Mouse (Mus musculus): ENCODE measurements at regions not wholly inside any gene's neighbourhood (a gene's known extent, or its start where the extent isn't known, plus 50 kb on each side); places are given as distances from the start of the nearest gene placed in this dataset.
"Not testable (repeated sequence)": the region's sequence is repeated elsewhere in the genome, so short reads cannot be mapped to it uniquely, and the experiment has no call there.

- ChIA-PET CTCF (no interaction called here), POLR2A (no interaction called here)
Observed at GRCm38 (mm10) chr1:47646681-47647080, 754.0 kb upstream of the Slc39a10 start.

DNA sequence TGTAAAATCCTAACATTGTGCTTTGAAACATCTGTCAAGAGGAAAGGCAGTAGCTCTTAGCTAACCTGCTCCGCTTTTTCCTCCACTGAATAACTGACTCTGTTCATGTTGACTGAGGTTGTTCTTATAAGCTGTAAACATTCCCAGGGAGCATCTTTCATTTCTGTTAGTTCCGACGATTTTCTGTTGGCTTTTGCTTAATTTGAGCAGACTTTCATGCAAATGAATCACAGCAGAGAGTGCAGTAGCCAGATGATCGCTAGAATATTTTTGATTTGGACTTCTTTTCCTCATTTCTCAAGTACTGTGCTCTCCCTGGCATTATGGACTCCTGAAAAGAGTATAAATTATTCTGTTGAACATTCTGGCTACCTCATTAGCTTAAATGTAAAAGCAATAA lies 713.9 kb upstream of the Slc39a10 start:
- CTCF ChIA-PET = no interaction called here
- POLR2A ChIA-PET = no interaction called here

GRCm38 (mm10) chr1:47603989-47604360 lies 711.3 kb upstream of the Slc39a10 start:
- ChIA-PET CTCF (interaction anchor here in 1 of 4 experiments (0.6 kb wide), 1 partner anchor 655 kb away, joined by 3 read pairs; no protein-coding TSS in a partner anchor), POLR2A (no interaction called here)

DNA sequence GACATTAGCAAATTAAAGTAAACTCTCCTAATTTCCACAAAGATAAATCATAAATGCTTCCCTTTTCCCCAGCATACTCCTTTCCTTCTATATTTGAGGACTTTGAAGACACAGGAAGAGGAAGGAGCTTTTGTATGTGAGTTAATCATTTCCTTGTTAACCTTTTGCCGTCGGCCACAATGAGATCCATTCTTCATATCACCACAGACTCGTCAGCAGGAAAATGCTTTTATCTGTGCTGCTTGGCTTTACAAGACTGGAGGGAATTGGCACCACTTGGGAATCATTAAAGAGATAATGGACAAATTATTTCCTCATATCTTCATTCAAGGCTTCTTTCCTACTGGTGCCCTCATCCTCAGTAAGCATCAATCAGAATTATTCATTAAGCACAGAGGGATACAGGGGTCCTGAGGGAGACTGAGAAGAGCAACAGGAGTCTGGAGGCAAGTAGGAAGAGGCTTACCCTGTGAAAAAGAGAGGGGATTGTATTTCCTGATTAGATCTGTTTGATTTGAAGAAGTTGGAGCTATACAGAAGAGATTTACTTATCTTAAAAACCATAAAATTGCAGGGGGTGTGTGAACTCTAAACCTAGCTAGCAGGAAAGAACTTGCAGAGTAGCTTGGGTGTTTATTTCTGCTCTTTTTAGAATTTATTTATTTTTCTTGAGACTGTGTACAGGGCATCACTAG lies 710.8 kb upstream of the Slc39a10 start:
- CTCF ChIA-PET = no interaction called here
- POLR2A ChIA-PET = no interaction called here

DNA sequence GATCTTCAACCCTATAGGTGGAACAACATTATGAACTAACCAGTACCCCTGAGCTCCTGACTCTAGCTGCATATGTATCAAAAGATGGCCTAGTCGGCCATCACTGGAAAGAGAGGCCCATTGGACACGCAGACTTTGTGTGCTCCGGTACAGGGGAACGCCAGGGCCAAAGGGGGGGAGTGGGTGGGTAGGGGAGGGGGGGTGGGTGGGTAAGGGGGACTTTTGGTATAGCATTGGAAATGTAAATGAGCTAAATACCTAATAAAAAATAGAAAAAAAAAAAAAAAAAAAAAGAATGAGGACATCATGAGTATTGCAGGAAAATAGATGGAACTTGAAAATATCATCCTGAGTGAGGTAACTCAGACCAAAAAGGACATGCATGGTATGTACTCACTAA lies 701.0 kb upstream of the Slc39a10 start:
- CTCF ChIA-PET = interaction anchor here in 1 of 4 experiments (0.7 kb wide), 1 partner anchor 25 kb away, joined by 8 read pairs; no protein-coding TSS in a partner anchor
- POLR2A ChIA-PET = not testable (repeated sequence)

GRCm38 (mm10) chr1:47545606-47546005 lies 653.0 kb upstream of the Slc39a10 start:
- CTCF ChIA-PET = no interaction called here
- POLR2A ChIA-PET = no interaction called here

DNA sequence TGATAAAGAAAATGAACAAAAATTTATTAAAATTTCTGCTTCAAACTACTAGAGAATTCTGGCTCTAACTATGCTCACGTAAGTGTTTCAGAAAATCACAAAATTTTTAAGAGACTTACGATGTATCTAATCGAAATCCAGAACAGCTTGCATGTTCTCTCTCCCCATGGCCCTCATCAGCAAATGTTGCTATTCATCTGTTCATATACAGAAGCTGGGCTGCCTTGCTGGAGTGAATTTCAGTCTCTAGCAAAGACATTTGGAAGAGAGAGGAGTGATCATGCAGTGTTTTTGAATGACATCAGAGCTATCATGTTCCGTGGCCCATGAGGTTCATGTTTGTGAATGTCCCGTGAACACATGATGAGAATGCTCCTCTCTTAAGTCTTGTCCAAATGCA lies 618.8 kb upstream of the Slc39a10 start:
- ChIA-PET POLR2A (no interaction called here), CTCF (no interaction called here)

DNA sequence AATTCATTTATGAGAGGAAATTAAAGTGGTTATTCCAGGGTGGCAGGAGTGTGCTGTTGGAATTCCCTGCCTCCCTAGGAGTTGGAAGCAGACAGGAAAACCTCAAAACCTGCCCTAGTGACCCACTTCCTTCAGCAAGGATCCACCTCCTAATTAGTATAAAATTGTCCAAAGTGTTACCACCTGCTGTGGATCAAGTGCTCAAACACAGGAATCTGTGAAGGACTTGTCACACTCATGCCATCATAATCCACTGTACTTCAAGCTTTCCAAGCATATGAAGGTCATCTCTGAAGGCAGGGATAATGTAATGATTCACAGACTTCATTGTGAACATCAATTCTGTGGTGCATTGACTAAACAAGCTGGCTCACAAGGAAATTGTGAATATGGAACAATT lies 615.1 kb upstream of the Slc39a10 start:
- POLR2A ChIA-PET = no interaction called here
- CTCF ChIA-PET = no interaction called here

- POLR2A ChIA-PET = no interaction called here
- CTCF ChIA-PET = no interaction called here
Observed at GRCm38 (mm10) chr1:47488581-47489204, 596.0 kb upstream of the Slc39a10 start.

- CTCF ChIA-PET = no interaction called here
- POLR2A ChIA-PET = no interaction called here
Observed at GRCm38 (mm10) chr1:47486087-47486486, 593.4 kb upstream of the Slc39a10 start.

DNA sequence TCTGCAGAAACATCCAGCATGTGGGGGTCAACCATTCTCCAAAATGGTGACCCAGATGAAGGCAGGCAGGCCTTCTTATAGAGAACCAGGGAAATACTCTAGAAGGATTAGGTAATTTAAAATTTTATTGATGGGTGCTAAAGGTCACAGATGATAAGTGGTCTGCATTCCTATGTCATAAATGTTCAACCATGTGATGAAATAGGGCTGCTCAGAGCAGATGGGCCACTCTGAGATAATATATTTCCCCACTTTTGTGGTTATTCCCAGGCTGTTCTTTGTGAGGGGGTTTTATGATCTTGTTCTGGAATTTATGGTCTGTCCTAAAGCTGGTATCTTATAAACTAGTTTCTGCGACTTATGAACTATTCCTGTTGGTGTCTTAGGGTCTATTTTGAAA lies 586.4 kb upstream of the Slc39a10 start:
- POLR2A ChIA-PET = no interaction called here

DNA sequence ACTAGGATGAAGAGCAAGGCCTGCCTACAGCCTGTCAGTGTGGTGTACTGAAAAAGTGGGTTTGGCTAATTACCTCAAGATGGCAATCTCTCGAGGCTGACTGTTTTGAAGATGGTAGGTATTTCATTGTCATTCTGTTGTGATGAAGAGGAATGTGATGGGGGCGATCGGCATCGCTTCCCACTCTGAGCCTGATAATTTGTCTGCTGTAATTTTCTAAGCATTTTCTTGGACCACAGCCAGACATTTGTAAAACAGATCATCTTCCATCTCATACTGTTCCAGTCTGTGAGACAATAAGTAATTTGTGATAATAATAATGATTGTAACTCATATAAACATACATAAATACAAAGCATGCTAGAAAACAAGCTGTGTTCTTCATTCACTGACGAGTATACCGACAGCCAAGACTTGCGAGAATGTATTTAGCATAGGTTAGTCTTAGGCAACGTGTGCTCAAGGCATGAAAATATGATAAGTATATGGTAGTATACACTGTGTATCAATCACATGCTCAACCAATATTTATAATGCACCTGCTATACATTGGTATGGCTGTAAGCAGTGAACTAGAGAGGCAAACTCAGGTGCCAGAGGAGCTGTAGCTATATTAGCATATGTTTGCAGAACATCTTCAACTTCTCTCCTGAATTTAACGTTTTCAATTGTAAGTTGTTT lies 574.1 kb upstream of the Slc39a10 start:
- CTCF ChIA-PET = no interaction called here

More for the DNA sequence above, 586.4 kb upstream of the Slc39a10 start:
- CTCF ChIA-PET = no interaction called here

DNA sequence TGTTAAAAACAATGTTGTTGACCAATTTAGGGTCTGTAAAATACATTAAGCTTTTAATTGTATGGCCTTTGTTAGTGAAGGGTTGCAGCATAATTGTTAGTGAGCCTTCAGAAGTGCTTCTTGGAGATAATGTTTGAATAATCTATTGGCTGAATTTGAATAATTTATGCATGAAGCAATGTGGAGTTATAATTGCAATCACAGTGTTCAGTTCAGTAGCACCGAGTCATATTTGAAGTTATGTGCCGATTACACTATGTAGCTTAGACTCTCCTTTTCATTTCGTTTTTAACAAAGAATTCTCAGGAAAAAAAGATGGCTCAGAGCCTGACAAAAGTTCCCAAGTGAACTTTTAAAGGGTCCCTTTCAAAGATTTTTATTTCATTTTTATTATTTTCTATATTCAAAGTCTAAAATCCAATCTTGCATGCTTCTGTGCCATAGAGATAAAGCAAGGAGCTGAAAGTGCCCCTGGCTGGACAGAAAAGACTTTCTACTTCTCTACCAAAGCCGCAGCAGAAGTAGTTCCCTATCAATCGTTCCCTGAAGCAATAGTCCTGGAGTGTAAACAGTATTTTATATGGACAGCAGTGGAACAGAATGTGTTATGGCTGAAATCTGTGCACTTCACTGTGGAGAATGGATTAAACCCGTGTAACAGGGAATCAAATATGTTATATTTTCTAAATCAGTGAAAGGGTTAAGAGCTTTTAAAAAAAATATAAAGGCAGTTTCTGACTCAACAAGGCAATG lies 556.3 kb upstream of the Slc39a10 start:
- ChIA-PET POLR2A (no interaction called here), CTCF (no interaction called here)

More for the DNA sequence above, 574.1 kb upstream of the Slc39a10 start:
- POLR2A ChIA-PET = no interaction called here

GRCm38 (mm10) chr1:47448070-47448469 lies 555.4 kb upstream of the Slc39a10 start:
- ChIA-PET CTCF (no interaction called here), POLR2A (no interaction called here)

- ChIA-PET POLR2A (interaction anchor here in 1 of 4 experiments (1.0 kb wide), 1 partner anchor 592 kb away, joined by 3 read pairs; no protein-coding TSS in a partner anchor), CTCF (interaction anchor here in 1 of 4 experiments (1.2 kb wide), 1 partner anchor 594 kb away, joined by 3 read pairs; no protein-coding TSS in a partner anchor)
Observed at GRCm38 (mm10) chr1:47446021-47446420, 553.4 kb upstream of the Slc39a10 start.

DNA sequence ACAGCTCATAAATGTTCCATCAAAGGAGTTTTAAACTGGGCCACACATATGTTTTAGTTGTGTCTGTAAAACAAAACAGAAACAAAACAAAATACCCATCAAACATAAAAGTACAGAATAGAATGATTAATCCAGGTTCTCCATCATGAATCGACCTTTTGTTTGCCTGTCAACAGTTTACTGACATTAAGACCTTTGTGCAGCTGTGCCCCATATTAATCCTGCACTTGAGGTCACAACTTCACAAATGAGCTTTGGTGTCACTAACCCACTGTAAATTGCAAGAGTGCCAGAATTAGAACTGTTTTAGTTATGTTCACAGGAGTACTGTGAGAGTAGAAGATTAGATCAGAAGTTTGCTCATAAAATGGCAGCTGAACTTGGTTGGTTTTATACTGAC lies 540.2 kb upstream of the Slc39a10 start:
- ChIA-PET POLR2A (no interaction called here), CTCF (no interaction called here)

- POLR2A ChIA-PET = no interaction called here
- CTCF ChIA-PET = no interaction called here
Observed at GRCm38 (mm10) chr1:47405164-47405563, 512.5 kb upstream of the Slc39a10 start.

DNA sequence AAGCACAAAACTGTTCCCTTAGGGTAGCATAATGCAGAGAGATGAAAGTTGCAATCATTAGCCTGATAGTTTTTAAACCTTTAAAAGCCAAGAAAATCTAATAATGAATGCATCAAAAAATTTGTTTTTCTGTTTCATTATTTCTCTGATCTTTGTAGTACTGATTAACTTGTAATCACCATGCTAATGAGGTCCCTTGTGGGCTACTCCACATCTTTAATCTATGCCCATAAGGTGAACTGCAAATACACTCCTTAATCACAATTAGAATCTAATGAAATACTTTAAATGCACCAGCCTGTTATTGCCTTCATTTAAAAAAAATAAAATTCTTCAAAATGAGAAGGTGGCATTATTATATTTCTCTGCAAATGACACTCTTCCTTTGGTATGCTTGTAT lies 493.9 kb upstream of the Slc39a10 start:
- ChIA-PET CTCF (no interaction called here), POLR2A (no interaction called here)

- POLR2A ChIA-PET = no interaction called here
- CTCF ChIA-PET = no interaction called here
Observed at GRCm38 (mm10) chr1:47378795-47379194, 486.1 kb upstream of the Slc39a10 start.

- CTCF ChIA-PET = no interaction called here
Observed at GRCm38 (mm10) chr1:47339718-47340439, 447.2 kb upstream of the Slc39a10 start.

More at GRCm38 (mm10) chr1:47339718-47340439, 447.2 kb upstream of the Slc39a10 start:
- POLR2A ChIA-PET = no interaction called here

Data from embryonic stem cell, embryonic (primary cell).